Mouse (Mus musculus): ENCODE measurements at regions not wholly inside any gene's neighbourhood (a gene's known extent, or its start where the extent isn't known, plus 50 kb on each side); places are given as distances from the start of the nearest gene placed in this dataset.

GRCm38 (mm10) chr8:26429751-26430327, 310.5 kb downstream of the Gm45692 start:
- no peaks in the 10 kb centered on the region for H3K9me3 ChIP-seq (replicated peaks)
- no peaks in the 10 kb centered on the region for H3K4me1 ChIP-seq (replicated peaks)
- H3K36me3 ChIP-seq = no peaks in the 10 kb centered on the region
- no peak overlapping the region for H3K4me3 ChIP-seq (replicated peaks)
- 67% methylated on average over 8 of the region's 8 CpGs for WGBS (ENCODE audit: insufficient replicate concordance)
- no peak for DNase-seq
- H3K27ac ChIP-seq = no peak overlapping the region
- no peaks in the 10 kb centered on the region for H3K27me3 ChIP-seq
- ATAC-seq (ENCODE audit: low read depth) = no peak
- H3K4me2 ChIP-seq = no peak overlapping the region
- H3K9ac ChIP-seq = no peak overlapping the region

GRCm38 (mm10) chr8:26432161-26432919, 313.0 kb downstream of the Gm45692 start:
- DNase-seq = no peak
- WGBS (ENCODE audit: insufficient replicate concordance) = 71% methylated on average over 14 of the region's 14 CpGs
- Histone ChIP-seq H3K4me1 (replicated peaks) (no peaks in the 10 kb centered on the region), H3K27me3 (no peaks in the 10 kb centered on the region), H3K36me3 (no peaks in the 10 kb centered on the region), H3K4me3 (replicated peaks) (no peak overlapping the region), H3K9me3 (replicated peaks) (no peaks in the 10 kb centered on the region), H3K9ac (no peak overlapping the region), H3K4me2 (no peak overlapping the region), H3K27ac (no peak overlapping the region)
- ATAC-seq (ENCODE audit: low read depth) = no peak

- Histone ChIP-seq H3K27me3 (no peaks in the 10 kb centered on the region), H3K4me1 (replicated peaks) (no peaks in the 10 kb centered on the region), H3K9me3 (replicated peaks) (no peaks in the 10 kb centered on the region), H3K36me3 (no peaks in the 10 kb centered on the region), H3K4me2 (no peak overlapping the region), H3K27ac (no peak overlapping the region), H3K9ac (no peak overlapping the region), H3K4me3 (replicated peaks) (no peak overlapping the region)
- DNase-seq = no peak
- ATAC-seq (ENCODE audit: low read depth) = no peak
- 74% methylated on average over 11 of the region's 11 CpGs for WGBS (ENCODE audit: insufficient replicate concordance)
Observed at GRCm38 (mm10) chr8:26436236-26436635, 316.9 kb downstream of the Gm45692 start.

- Histone ChIP-seq H3K4me1 (replicated peaks) (no peaks in the 10 kb centered on the region), H3K4me2 (no peak overlapping the region), H3K27ac (no peak overlapping the region), H3K9ac (no peak overlapping the region), H3K36me3 (no peaks in the 10 kb centered on the region), H3K4me3 (replicated peaks) (no peak overlapping the region), H3K9me3 (replicated peaks) (no peaks in the 10 kb centered on the region), H3K27me3 (no peaks in the 10 kb centered on the region)
- DNase-seq (no peak), ATAC-seq (ENCODE audit: low read depth) (no peak)
- 44% methylated on average over 3 of the region's 3 CpGs for WGBS (ENCODE audit: insufficient replicate concordance)
Observed at GRCm38 (mm10) chr8:26437571-26437970, 318.2 kb downstream of the Gm45692 start.

GRCm38 (mm10) chr8:26438246-26438862, 319.0 kb downstream of the Gm45692 start:
- no peaks in the 10 kb centered on the region for H3K4me1 ChIP-seq (replicated peaks)
- no peak overlapping the region for H3K4me3 ChIP-seq (replicated peaks)
- ATAC-seq (ENCODE audit: low read depth) (no peak), DNase-seq (no peak)
- no peak overlapping the region for H3K9ac ChIP-seq
- H3K4me2 ChIP-seq = no peak overlapping the region
- H3K27ac ChIP-seq = no peak overlapping the region
- no peaks in the 10 kb centered on the region for H3K27me3 ChIP-seq
- H3K9me3 ChIP-seq (replicated peaks) = no peaks in the 10 kb centered on the region
- WGBS (ENCODE audit: insufficient replicate concordance) = 70% methylated on average over 15 of the region's 15 CpGs
- H3K36me3 ChIP-seq = no peaks in the 10 kb centered on the region

- no peak overlapping the region for H3K27ac ChIP-seq
- WGBS (ENCODE audit: insufficient replicate concordance) = 61% methylated on average over 16 of the region's 16 CpGs
- no peaks in the 10 kb centered on the region for H3K4me1 ChIP-seq (replicated peaks)
- H3K9ac ChIP-seq = no peak overlapping the region
- no peak overlapping the region for H3K4me2 ChIP-seq
- no peak for ATAC-seq (ENCODE audit: low read depth)
- no peaks in the 10 kb centered on the region for H3K36me3 ChIP-seq
- no peak for DNase-seq
- H3K27me3 ChIP-seq = no peaks in the 10 kb centered on the region
- no peak overlapping the region for H3K4me3 ChIP-seq (replicated peaks)
- H3K9me3 ChIP-seq (replicated peaks) = no peaks in the 10 kb centered on the region
Observed at GRCm38 (mm10) chr8:26438877-26439276, 319.5 kb downstream of the Gm45692 start.

- Histone ChIP-seq H3K4me2 (no peak overlapping the region), H3K27ac (no peak overlapping the region), H3K27me3 (no peaks in the 10 kb centered on the region), H3K9me3 (replicated peaks) (no peaks in the 10 kb centered on the region), H3K36me3 (no peaks in the 10 kb centered on the region), H3K4me1 (replicated peaks) (no peaks in the 10 kb centered on the region), H3K9ac (no peak overlapping the region), H3K4me3 (replicated peaks) (no peak overlapping the region)
- no peak for DNase-seq
- 59% methylated on average over 12 of the region's 12 CpGs for WGBS (ENCODE audit: insufficient replicate concordance)
- no peak for ATAC-seq (ENCODE audit: low read depth)
Observed at GRCm38 (mm10) chr8:26441268-26442030, 322.1 kb downstream of the Gm45692 start.

- Histone ChIP-seq H3K9me3 (replicated peaks) (no peaks in the 10 kb centered on the region), H3K36me3 (no peaks in the 10 kb centered on the region), H3K9ac (no peak overlapping the region), H3K4me3 (replicated peaks) (no peak overlapping the region), H3K4me1 (replicated peaks) (no peaks in the 10 kb centered on the region), H3K27me3 (no peaks in the 10 kb centered on the region), H3K4me2 (no peak overlapping the region), H3K27ac (no peak overlapping the region)
- WGBS (ENCODE audit: insufficient replicate concordance) = 26% methylated on average over 4 of the region's 4 CpGs
- DNase-seq (peak; percentile 16), ATAC-seq (ENCODE audit: low read depth) (no peak)
Observed at GRCm38 (mm10) chr8:26443041-26443440, 323.7 kb downstream of the Gm45692 start.

- no peak overlapping the region for H3K9ac ChIP-seq
Observed at GRCm38 (mm10) chr8:26443735-26444134, 324.4 kb downstream of the Gm45692 start.

GRCm38 (mm10) chr8:26445991-26446390, 326.7 kb downstream of the Gm45692 start:
- Histone ChIP-seq H3K4me2 (no peak overlapping the region), H3K27ac (no peak overlapping the region), H3K4me3 (replicated peaks) (no peak overlapping the region), H3K27me3 (no peaks in the 10 kb centered on the region), H3K9ac (no peak overlapping the region), H3K4me1 (replicated peaks) (no peaks in the 10 kb centered on the region), H3K9me3 (replicated peaks) (no peaks in the 10 kb centered on the region), H3K36me3 (no peaks in the 10 kb centered on the region)
- 53% methylated on average over 4 of the region's 4 CpGs for WGBS (ENCODE audit: insufficient replicate concordance)
- ATAC-seq (ENCODE audit: low read depth) (no peak), DNase-seq (no peak)

More at GRCm38 (mm10) chr8:26443735-26444134, 324.4 kb downstream of the Gm45692 start:
- no peak for ATAC-seq (ENCODE audit: low read depth)
- Histone ChIP-seq H3K4me2 (no peak overlapping the region), H3K9me3 (replicated peaks) (no peaks in the 10 kb centered on the region), H3K27ac (no peak overlapping the region), H3K4me3 (replicated peaks) (no peak overlapping the region), H3K36me3 (no peaks in the 10 kb centered on the region), H3K27me3 (no peaks in the 10 kb centered on the region), H3K4me1 (replicated peaks) (no peaks in the 10 kb centered on the region)
- WGBS (ENCODE audit: insufficient replicate concordance) = 70% methylated on average over 11 of the region's 11 CpGs
- no peak for DNase-seq

GRCm38 (mm10) chr8:26447886-26448640, 328.7 kb downstream of the Gm45692 start:
- ATAC-seq (ENCODE audit: low read depth) (no peak), DNase-seq (no peak)
- 56% methylated on average over 8 of the region's 8 CpGs for WGBS (ENCODE audit: insufficient replicate concordance)
- Histone ChIP-seq H3K4me2 (no peak overlapping the region), H3K4me3 (replicated peaks) (no peak overlapping the region), H3K36me3 (no peaks in the 10 kb centered on the region), H3K9me3 (replicated peaks) (no peaks in the 10 kb centered on the region), H3K27me3 (no peaks in the 10 kb centered on the region), H3K27ac (no peak overlapping the region), H3K9ac (no peak overlapping the region), H3K4me1 (replicated peaks) (no peaks in the 10 kb centered on the region)

All from liver, embryonic 13.5 days (tissue).